10 mouse cellular contexts compared by ENCODE assay signal in the genomic region with DNA sequence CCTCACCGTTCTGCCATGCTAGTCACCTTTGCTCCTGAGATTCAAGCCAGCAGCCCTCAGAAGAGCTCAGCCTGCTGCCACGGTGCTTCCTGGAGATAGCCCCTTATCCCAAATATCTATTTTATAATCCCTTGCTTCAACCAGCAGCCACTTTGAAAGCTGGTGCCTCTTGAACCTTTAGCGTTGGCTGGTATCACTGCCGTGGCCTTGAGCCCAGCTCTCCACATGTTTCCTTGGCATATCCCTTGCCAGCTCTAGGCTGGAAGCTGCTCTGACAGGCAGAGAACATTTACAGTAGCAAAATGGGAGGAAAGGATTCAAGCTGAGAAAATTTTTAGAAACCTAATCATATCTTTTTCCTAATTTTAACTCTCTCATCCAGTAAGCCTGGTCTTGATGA.
DNase-seq lines count a peak whose midpoint lies in the region; TF ChIP-seq lines count a peak whose summit lies in the region.
"Had no signal": no experiment of that assay in that cellular context is flagged by ENCODE, and none has a peak within 500 bp of the region (broad histone marks: within the 10 kb centered on the region; RNA-seq: fewer than 3 reads in every experiment).

No protein-coding gene starts in this region.

- DNase-seq in layer of hippocampus, adult 2 months (ENCODE audit: low spot score in 2 of 2): peak; percentile 28 to 37
- DNase-seq in layer of hippocampus, adult 9-10 months (ENCODE audit: low spot score): no peak
- DNase-seq in adrenal gland, postnatal 10 days: peak; percentile 55
- DNase-seq in adrenal gland, postnatal 36 days: peak; percentile 58 to 60
- peak; percentile 42 to 72 for DNase-seq in cerebellum, postnatal 4 days (ENCODE audit: low spot score in 2 of 2)
- no peak for DNase-seq in yolk sac, embryonic 10.5 days (ENCODE audit: low spot score)
- no peak for DNase-seq in adipocyte (ENCODE audit: low spot score)
- DNase-seq: lung, postnatal 10 days had no signal

- no peak overlapping the region; the same call in 1 of the 2 replicates for H3K27ac ChIP-seq in layer of hippocampus, adult 2 months
- H3K27ac ChIP-seq: embryonic facial prominence, embryonic 12.5 days; neural tube, embryonic 12.5 days had no signal

- no peak for TF ChIP-seq CTCF in layer of hippocampus, adult 2 months (conservative IDR thresholded peaks at IDR 0.05)

- H3K4me3 ChIP-seq in layer of hippocampus, adult 2 months: no peak overlapping the region
- H3K4me3 ChIP-seq: embryonic facial prominence, embryonic 12.5 days; neural tube, embryonic 12.5 days had no signal

Comparison
In these comparisons a context has a peak if more than half of its experiments do, and no peak if none do; other contexts are left out.
1. DNase-seq: peak in layer of hippocampus, adult 2 months (2 of 2), adrenal gland, postnatal 10 days (single experiment), adrenal gland, postnatal 36 days (2 of 2) and cerebellum, postnatal 4 days (2 of 2); none in layer of hippocampus, adult 9-10 months (single experiment), yolk sac, embryonic 10.5 days (single experiment) and adipocyte (single experiment).